Mouse (Mus musculus) retina, postnatal 7 days (tissue): ENCODE data around the gene Dnaic2.
A peak's percentile ranks its signal among the peaks of the same experiment; 100 is the strongest.

Experiments
- DNase-seq: peaks from one replicate; pipeline ENCODE4 v3.0.0-alpha.2; 2012; ENCODE audit warnings: low read depth, low spot score

Gene Dnaic2

GRCm38 (mm10) chr11:114747564-114748138, 20.4 kb downstream of the Dnaic2 start:
- no peak for DNase-seq

DNA sequence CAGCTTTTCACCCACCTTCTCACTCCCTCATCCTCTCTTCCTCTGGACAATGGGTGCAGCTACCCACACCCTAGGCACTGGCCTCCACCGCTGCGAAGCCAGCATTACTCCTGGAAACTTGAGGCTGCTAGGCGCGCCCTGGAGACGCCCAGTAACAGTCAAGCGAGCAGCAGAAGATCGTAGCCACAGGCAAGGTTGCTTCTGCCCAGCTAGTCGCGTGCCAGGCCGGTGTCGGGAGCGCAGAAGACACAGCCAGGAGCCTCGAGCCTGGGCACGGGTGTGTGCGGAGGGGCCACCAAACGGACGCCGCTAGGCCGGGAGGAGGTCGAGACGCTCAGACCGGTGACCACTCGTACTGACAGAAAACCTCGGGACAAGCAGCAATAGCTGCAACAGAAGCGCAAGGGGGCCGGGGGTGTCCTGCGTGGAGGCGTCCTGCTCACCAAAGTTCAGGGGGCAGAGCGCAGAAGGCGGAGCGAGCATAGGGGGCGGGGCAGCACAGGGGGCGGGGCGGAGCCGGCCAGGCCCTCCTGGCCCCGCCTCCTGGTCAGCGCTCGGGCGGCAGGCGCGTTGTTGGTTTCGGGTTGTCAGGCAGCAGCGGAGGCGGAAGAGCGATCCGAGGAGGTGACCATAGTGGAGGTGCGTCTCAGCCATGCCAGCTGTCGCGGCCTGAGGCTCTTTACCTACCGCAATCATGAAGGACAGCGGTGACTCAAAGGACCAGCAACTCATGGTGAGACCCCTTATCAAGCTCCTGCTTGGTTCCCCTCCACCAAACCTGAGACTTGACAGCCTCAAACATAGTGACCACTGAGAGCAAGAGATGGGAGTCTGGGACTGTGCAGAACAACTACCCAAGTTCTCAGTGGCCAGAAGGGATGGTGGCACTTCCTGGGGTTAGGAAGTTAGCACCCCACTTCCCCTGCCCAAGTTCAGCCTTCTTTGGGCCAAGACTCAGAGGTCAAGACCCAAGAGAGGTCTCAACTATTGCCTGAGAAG, 37.9 kb downstream of the Dnaic2 start, which contains the start of gene Kif19a:
TSS of gene Kif19a (plus strand) at position 569 of the 999 bp plus-strand sequence.
- DNase-seq = no peak

DNA sequence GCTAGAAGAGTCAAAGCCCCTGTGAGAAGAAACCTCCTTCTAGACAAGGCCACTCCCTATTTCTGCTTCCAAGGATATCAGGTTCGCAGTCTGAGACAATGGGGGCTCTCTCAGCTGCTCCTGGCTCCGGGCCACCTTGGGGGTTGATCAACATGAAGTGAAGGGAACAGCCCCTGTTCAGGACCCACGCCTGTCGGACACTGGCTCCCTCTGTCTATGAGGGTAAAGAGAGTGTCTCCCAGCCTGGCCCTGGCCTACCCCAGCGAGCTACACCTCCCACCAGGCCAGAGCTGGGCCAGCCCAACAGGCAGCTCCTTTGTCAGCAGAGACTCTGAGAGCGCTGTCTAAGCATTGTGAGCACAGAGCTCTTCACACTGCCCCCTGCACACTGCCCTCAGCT, 42.7 kb downstream of the Dnaic2 start:
- DNase-seq = no peak

DNA sequence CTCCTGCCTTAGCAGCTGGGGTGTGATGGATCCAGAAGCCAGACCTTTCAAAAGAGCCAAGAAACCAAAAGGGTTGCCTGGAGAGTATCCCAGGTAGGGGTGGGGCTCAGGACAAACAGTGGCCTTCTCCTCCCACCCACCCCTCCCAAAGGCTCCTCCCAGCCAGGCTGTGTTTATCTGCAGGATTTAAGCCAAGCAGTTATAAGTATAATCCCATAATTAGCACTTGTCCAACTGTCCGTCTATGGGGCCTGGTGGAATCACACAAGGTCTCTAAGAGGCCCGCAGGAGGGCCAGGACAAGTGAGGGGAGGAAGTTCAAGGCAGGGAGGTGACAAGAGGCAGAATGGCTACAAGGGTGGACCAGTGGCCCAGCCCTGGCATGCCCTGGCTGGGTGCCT, 44.7 kb downstream of the Dnaic2 start:
- DNase-seq = peak; percentile 53

GRCm38 (mm10) chr11:114780076-114780475, 52.9 kb downstream of the Dnaic2 start:
- DNase-seq = peak; percentile 80

GRCm38 (mm10) chr11:114785892-114786291, 58.7 kb downstream of the Dnaic2 start:
- no peak for DNase-seq

- DNase-seq = no peak
These were observed 59.1 kb downstream of the Dnaic2 start for GRCm38 (mm10) chr11:114786326-114786725.

DNA sequence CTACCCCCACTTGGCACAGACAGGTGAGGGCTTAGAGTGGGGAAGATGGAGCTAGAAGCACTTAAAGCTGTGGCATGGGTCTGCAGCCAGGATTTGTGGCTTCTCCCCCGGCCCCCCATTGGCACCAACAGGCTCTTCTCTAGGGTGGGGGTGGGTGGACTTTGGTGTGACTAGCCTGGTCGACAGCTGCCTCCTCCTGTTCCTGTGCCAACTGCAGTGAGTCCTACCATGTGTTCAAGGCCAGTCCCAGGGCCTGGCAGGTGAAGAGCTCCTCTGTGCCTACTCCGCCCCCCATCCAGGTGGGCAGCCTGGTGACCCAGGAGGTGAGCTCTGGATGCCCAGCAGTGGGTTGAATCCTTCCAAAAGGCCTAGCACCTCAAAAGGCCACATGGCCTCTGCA, 60.4 kb downstream of the Dnaic2 start:
- no peak for DNase-seq

- peak; percentile 71 for DNase-seq
These were observed 62.0 kb downstream of the Dnaic2 start for GRCm38 (mm10) chr11:114789061-114789714.

DNA sequence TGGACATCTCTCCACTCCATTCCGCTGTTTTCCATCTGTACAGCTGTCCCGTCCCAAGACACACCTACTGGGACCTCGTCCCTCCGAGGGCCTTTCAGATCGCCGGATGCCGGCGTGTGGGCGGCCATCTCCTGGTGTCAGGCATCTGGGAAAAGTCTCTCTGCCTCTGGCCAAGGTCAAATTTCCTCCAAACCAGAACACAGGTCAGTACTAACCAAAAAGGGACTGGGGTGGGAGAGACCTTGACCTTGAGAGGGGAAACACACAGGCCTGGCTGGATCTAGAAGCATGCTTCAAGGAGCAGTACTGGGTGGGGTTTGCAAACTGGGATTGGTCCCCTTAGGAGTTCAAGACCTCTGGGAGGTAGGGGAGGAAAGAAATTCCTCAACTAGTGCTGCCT, 62.5 kb downstream of the Dnaic2 start:
- no peak for DNase-seq

GRCm38 (mm10) chr11:114790171-114790570, 63.0 kb downstream of the Dnaic2 start:
- DNase-seq = no peak

GRCm38 (mm10) chr11:114790841-114791240, 63.6 kb downstream of the Dnaic2 start:
- no peak for DNase-seq

DNA sequence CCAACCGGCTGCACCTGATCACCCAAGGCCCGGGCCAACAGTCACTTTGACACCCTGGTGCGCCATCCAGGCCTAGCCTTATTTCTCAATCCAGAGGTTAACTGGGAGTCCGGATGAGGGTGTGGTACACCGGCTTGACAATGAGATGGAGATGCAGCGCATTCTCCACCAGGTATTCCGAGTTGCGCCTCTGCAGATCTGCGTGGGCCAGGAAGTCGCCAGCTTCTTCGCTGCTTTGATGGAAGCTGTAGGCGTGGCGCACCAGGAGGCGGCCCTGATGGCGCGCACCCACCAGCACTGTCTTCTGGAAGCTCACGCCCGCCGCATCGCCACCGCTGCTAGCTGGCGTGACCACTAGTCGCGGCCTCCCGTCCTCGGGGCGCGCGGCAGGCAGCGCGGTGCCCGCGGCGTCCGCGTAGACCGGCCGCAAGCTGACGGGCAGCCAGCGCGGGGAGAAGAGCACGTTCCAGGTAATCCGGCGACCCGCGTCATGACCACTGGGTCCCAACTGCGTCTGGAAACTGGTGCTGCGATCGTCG, 64.2 kb downstream of the Dnaic2 start:
- DNase-seq = no peak

DNA sequence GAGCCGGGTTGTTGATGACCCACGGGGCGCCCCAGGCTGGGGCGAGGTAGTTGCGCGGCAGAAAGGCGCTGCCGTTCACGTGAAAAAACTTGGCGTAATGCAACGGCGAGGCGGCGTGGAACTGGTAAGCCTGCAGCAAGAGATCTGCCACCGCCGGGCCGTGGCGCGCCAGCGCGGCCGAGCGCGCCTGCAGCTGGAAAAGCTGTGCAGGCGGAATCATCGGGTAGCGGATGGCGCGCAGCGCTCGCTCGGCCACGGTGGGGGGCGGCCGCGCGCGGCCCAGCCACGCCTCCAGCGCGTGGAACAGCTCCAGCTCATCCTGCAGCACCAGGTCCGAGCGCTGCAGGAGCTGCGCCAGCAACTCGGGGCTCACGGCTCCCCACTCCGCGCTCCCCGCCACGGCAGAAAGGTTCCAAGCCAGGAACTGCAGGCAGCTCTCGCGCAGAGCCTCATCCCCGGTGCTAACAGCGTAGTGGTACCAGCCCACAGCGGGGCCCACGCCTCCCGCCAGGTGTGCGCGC, 64.7 kb downstream of the Dnaic2 start:
- DNase-seq = peak; percentile 49

DNA sequence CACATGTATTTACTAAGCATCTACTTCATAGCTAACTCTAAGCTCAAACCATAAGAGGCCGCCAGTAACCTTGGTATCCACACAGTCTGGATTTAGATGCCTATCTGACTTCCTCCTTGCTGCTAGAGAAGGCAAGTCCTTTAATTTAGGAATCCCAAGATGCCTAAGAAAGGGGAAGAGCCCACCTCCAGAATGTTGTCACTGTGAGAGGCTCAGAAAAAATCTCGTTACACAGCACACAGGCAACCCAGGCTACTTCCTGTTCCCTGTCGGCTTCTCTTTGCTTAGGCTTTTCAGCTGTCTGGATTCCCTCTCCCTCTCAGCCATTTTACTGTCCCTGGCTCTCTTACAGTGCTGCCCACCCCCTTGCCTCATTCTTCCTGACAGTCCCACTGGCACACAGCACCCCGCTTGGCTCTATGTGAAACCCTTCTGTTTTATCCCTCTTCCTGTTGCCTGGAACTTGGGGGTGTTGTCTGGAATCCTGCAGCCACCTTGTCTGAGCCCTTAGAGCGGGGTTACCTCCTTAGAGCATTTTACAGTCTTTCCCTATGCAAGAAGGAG, 65.8 kb downstream of the Dnaic2 start:
- no peak for DNase-seq

- no peak for DNase-seq
These were observed 66.8 kb downstream of the Dnaic2 start for GRCm38 (mm10) chr11:114793868-114794545.

DNA sequence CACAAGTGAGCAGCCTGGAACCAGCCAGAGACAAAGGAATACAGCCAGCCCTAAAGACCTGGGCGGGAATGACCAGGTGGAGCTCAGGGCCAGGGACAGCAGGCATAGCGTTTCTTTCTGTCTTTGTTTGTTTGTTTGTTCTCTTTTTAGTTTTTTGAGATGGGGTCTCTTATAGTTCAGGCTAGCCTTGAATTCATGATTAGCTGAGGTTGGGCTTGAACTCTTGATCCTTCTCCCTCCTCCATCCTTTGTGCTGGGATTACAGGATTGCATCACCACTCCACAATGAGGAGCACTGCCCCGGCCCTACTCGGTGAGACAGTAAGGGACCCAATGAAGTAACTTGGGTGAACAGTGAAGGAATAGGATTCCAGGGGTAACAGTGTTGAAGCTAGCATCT, 67.5 kb downstream of the Dnaic2 start:
- no peak for DNase-seq

- peak; percentile 78 for DNase-seq
These were observed 68.1 kb downstream of the Dnaic2 start for GRCm38 (mm10) chr11:114795231-114795746.

DNA sequence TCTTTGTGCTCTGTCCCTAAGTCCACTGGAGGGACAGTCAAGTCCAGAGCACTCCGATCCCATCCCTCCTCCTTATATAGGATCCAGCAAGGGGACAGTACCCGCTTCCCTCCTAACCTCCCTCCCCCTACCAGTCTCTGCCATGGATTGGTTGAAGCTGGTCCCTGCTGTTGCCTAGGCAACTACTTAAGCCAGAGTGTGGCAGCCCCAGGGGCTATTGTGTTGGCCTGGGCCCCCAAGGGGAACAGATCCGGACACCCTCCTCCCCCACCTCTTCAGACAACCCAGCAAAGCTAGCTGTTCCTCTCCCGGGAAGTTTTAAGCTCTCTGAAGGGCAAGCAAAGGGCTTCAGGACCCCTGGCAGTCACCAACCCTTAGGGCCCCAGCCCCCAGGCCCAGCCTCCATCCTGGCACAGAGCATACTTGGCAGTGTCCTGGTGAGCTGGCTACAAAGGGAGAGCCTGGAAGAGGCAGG, 68.7 kb downstream of the Dnaic2 start, which contains the start of gene Btbd17:
TSS of gene Btbd17 (minus strand) at position 98 of the 475 bp plus-strand sequence.
- no peak for DNase-seq

DNA sequence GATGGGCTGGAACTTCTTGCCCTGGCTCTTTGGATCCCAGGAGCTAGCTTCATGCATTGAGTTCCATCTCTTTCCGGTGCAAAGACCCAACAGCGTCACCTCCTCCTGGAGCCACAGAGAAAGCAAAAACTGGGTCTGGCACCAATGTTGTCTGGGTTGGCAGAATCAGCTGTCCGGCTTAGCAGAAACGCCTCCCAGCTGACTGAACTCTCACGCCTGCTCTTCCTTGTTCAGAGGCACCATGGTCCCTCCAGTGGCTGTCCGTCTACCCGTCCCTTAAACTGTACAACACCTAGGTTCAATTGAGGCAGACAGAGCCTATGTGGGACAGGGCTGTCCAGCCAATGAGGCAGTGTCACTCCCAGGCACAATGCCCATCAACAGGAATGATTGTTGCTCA, 70.0 kb downstream of the Dnaic2 start:
- DNase-seq = no peak
